Mouse (Mus musculus) forelimb bud, embryonic 11.5 days (tissue): ENCODE data around the gene Olfr222.
A peak's percentile ranks its signal among the peaks of the same experiment; 100 is the strongest.

Source experiments
- DNase-seq: peaks from one replicate; pipeline ENCODE4 v3.0.0-alpha.2; 2012; ENCODE audit warnings: low read depth, low spot score

Olfr222 gene

DNA sequence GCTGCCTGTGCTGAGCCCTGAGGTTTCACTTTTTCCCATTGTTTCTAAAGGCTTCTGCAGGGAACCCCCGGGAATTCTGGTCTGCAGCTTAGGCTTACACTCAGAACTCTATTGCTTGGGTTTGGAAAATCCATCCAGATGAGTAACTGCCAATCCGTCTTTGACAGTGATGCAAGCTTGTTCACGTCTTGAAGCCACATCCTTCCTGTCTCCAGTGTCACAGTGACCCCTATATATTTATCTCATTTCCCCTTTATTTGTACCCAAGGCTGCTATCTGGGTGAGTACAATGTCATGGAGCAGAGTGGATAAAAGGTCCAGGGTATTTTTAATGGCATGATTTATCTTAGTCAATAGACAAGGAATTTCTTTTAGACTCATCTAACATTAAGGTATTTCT is 34.7 kb downstream of the Olfr222 start, which contains the start of gene Nlrp3:
Gene Nlrp3 (plus strand): TSS at position 245 of the 400 bp plus-strand sequence.
- no peak for DNase-seq

DNA sequence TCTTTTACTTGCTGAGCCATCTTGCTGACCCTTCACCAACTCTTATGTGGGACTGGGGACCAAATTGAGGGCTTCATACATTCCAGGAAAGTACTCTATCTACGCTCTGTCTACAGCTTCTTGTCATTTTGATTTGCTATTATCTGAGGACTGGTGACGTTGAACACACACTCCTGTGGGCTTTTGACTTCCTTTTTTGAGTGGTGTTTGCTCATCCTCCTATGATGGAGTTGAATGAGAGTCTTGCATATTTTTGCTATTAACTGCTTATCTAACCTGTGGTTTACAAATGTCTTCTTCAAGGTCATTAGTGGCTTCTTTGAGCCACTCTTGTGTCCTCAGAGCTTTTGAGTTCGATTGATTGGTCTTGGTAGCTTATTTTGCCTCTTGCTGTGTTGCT is 35.9 kb downstream of the Olfr222 start:
- DNase-seq, result no peak

DNA sequence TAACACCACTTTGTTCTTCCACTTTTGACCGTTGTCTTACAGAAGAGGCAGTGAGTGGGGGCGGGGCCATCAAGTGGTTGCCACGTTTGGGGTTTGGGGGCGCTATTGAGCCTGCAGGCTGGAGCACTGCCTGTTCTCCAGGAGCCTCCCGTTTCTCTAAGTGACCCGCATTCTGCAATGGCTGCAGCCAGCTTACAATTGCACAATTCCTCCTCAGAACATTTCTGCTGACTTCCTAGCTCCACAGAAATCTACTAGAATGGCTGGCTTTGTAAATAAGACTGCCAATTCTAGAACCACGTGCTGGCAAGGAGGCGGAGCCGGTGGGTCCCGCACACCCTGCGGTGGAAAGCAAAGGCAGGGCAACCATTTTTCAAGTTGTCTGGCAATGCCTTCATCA is 37.6 kb downstream of the Olfr222 start:
- no peak for DNase-seq

DNA sequence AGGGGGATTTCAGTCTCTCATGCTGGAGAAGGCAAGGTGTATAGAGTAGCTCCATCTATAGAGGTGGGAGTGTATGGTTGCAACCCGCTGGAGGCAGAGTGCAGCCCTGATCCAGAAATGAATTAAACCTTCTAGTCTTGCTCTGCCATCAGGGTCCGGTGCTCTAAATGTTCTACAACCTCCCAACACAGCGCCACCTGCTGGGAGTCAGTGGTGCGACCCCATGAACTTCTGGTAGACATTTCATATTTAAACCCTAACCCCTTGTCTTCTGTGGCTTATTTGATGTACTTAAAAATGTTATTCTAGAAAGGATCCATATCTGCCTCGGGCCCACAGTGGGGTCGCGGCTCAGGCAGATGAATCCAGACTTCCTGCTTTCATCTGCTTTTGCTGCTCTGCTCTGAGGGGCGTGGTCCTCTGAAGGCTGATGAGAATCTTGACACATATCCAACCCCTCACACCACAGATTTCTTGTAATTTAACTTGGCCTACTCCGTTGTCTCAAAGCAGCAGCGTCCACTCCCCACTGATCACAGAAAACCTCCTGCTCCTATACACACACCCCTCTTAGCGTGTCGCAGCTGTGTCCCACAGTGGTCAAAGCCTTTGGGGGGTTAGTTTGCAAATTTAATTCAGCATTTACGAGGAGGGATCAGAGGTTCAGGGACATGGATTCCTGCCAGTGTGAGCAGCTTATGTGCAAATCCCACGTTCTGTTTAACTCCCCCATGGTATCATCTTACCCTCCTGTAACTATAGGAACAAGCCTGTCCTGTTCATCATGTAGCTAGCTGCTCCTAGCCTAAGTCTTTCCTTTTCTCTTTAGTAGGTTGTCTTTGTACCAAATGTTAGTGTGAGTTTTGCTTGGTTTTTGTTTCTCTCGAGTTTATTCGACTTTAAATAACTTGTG is 38.6 kb downstream of the Olfr222 start:
- DNase-seq, result no peak

DNA sequence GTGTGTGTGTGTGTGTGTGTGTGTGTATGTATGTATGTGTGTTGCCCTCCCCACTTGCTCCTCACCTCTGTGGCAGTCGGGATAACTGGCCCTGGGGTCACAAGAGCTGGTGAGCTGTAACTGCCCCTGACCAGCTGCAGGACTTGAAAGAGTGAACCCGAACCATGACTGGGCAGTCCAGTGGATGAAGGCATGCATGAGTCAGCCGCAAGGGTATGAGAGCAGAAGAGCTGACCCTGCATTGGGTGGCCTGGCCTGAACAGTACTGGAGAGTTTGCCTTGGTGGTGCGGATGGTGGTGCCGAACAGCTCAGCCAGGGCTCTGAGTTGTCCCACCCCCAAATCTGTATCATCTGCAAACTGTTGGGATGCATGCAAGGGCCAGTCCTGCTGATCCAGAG is 44.5 kb downstream of the Olfr222 start:
- no peak for DNase-seq

DNA sequence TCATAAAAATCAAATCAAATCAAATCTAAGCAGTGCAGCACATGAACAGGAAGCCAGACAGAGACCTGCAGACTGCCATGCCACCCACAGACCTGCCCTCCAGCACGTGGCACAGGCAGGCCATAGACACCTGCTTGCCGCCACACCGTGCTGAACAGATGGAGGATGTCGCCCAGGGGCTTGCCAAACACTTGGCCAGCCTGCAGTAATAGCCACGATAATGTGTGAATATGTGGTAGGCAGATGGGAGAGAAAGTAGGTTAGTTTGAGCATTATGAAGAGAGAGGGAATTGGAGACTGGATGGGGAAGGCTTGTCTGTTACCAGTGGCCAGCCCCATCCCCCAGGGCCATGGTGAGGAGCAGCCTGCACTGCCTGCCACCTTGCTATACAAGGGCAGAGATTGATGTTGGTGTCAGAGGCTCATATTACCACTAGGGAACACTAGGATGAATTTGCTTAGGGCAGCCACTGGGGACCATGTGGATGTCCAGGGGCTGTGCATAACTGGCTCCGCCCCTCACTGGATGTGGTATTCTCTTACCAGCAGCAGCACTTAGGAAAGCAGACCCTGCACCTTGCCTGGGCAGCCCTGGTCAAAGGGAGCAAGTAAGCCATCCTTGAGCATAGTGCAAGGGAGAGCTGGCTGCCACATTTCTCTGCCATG is 45.0 kb downstream of the Olfr222 start:
- DNase-seq, result no peak

DNA sequence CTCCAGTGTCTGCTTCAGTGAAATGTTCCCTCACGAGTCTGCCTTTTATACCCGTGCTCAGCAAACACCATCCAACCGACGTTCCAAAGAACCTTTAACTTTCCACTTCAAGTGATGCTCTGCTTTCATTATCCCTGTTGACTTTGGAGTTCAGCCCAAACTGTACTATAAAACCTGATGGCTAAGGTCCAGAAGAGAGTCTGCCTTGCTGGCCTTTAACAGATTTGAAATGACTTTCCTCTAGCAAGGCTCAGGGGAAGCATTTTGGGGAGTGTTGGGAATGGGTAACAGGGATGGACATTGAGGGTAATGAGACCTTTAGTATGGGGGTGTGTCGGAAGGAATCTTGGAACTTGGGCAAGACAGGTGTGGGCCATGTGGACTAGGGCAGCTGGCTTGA is 45.8 kb downstream of the Olfr222 start:
- DNase-seq, result no peak

DNA sequence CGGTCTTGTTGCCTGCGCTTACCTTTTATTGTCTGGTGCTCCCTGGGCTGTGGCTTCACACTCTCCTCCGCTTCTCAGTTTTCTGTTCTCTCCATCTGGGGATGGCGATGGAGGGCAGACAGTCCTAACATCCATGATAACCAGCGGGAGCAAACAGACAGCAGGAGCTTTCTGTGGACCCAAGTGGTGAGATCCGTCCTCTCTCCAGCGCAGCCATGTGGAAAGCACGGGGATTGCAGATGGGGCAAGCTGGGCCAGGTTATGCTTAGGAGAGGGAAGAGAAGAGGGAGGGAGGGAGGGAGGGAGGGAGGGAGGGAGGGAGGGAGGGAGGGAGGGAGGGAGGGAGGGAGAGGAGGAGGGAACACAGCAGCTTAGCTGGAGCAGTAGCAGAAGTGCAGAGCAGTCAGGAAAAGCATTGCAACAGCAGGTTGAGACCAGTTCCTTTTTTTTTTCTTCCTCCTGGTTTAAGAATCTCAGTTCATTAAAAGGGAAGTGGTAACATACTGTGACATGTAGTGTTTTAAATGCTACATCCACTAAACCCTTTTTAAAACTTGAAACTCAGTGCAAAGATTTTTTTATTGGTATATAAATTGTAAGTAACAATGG is 49.5 kb downstream of the Olfr222 start, which contains the start of gene Zkscan17:
Gene Zkscan17 (minus strand): TSS at position 280 of the 609 bp plus-strand sequence.
- no peak for DNase-seq

DNA sequence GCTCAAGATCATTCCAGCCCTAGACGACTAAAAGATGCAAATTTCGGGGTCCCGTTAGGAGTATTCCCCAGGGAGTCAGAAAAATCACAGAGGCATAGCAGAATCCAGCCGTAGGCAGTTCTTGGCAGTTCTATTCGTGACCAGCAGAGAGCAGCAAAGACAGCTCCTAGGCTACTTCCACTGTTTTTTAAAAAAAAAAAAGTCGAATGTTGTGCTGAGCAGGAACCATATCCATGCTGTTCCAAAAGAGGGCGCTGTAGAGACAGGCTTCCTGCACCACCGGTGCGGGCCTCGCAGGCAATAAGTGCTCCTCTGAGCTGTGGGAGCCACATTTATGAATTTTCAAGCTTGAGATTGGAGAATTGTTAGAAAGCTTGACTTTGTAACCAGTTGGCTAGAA is 50.8 kb downstream of the Olfr222 start:
- peak; percentile 85 for DNase-seq

DNA sequence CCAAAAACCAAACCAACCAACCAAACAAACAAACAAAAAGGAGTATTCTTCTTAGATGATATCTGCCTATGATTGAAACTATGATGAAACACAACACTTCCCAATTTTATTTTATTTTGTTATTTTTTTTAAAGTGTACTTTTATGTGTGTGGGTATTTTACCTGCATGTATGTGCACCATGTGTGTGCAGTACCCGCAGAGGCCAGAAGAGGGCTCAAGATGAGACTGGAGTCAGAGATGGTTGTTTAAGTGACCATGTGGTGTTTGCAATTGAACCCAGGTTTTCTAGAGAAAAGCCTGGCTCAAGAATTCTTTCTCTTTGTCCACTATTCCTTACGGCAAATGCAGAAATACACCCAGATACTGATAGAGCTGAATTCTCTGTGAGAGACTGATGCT is 51.9 kb downstream of the Olfr222 start:
- DNase-seq, result no peak
